Mouse (Mus musculus): ENCODE data around the gene Tnc. TPM values are rescaled to one million over a fixed set of nuclear protein-coding genes. Genes with fewer than 3 reads are reported as not detected.

Gene Tnc
- polyA plus RNA-seq, 1 experiment from 2014 or later = 38.7 TPM

GRCm38 (mm10) chr4:64020930-64021589 is 25.8 kb downstream of the Tnc start:
- WGBS = 73% methylated on average over 10 of the region's 10 CpGs
- ATAC-seq = peak; percentile 69
- no peak overlapping the region for H3K4me3 ChIP-seq (ENCODE audit: low read depth, low read length)
- no peaks in the 10 kb centered on the region for H3K9me3 ChIP-seq (ENCODE audit: low read length)
- TF ChIP-seq EP300 (IDR thresholded peaks at IDR 0.05) (peak; percentile 27; the same call in 1 of the 2 replicates), CTCF (IDR thresholded peaks at IDR 0.05) (no peak)
- no peak overlapping the region for H3K27ac ChIP-seq (ENCODE audit: low read length)
- H3K27me3 ChIP-seq (replicated peaks; ENCODE audit: insufficient read depth, low read length) = no peaks in the 10 kb centered on the region
- H3K4me1 ChIP-seq (ENCODE audit: insufficient read depth, low read depth, low read length) = no peaks in the 10 kb centered on the region
- H3K36me3 ChIP-seq (ENCODE audit: insufficient read depth, low read length) = no peaks in the 10 kb centered on the region
- no peak overlapping the region for H3K9ac ChIP-seq (replicated peaks; ENCODE audit: low read depth)
- peak; percentile 62 for DNase-seq (ENCODE audit: low spot score)
- H3K4me2 ChIP-seq (replicated peaks; ENCODE audit: low read depth, low read length) = no peak overlapping the region

GRCm38 (mm10) chr4:64020151-64020550 is 26.7 kb downstream of the Tnc start:
- TF ChIP-seq CTCF (IDR thresholded peaks at IDR 0.05) (no peak), EP300 (IDR thresholded peaks at IDR 0.05) (no peak)
- DNase-seq (ENCODE audit: low spot score) (no peak), ATAC-seq (no peak)
- no peaks in the 10 kb centered on the region for H3K36me3 ChIP-seq (ENCODE audit: insufficient read depth, low read length)
- H3K27me3 ChIP-seq (replicated peaks; ENCODE audit: insufficient read depth, low read length) = no peaks in the 10 kb centered on the region
- no peaks in the 10 kb centered on the region for H3K4me1 ChIP-seq (ENCODE audit: insufficient read depth, low read depth, low read length)
- H3K4me3 ChIP-seq (ENCODE audit: low read depth, low read length) = no peak overlapping the region
- no peak overlapping the region for H3K4me2 ChIP-seq (replicated peaks; ENCODE audit: low read depth, low read length)
- no peaks in the 10 kb centered on the region for H3K9me3 ChIP-seq (ENCODE audit: low read length)
- WGBS = 87% methylated on average over 8 of the region's 8 CpGs
- H3K27ac ChIP-seq (ENCODE audit: low read length) = no peak overlapping the region
- no peak overlapping the region for H3K9ac ChIP-seq (replicated peaks; ENCODE audit: low read depth)

GRCm38 (mm10) chr4:64011308-64011707 is 35.5 kb downstream of the Tnc start:
- H3K27me3 ChIP-seq (replicated peaks; ENCODE audit: insufficient read depth, low read length) = no peaks in the 10 kb centered on the region
- WGBS = 27% methylated on average over 2 of the region's 2 CpGs
- no peak for DNase-seq (ENCODE audit: low spot score)
- H3K4me1 ChIP-seq (ENCODE audit: insufficient read depth, low read depth, low read length) = no peaks in the 10 kb centered on the region
- no peak for TF ChIP-seq CTCF (IDR thresholded peaks at IDR 0.05)
- TF ChIP-seq EP300 (IDR thresholded peaks at IDR 0.05) = no peak
- H3K9ac ChIP-seq (replicated peaks; ENCODE audit: low read depth) = no peak overlapping the region
- no peaks in the 10 kb centered on the region for H3K9me3 ChIP-seq (ENCODE audit: low read length)
- no peak overlapping the region for H3K4me3 ChIP-seq (ENCODE audit: low read depth, low read length)
- H3K36me3 ChIP-seq (ENCODE audit: insufficient read depth, low read length) = no peaks in the 10 kb centered on the region
- H3K27ac ChIP-seq (ENCODE audit: low read length) = no peak overlapping the region
- H3K4me2 ChIP-seq (replicated peaks; ENCODE audit: low read depth, low read length) = no peak overlapping the region
- no peak for ATAC-seq

GRCm38 (mm10) chr4:64009936-64010335 is 36.9 kb downstream of the Tnc start:
- Histone ChIP-seq H3K4me3 (ENCODE audit: low read depth, low read length) (no peak overlapping the region), H3K36me3 (ENCODE audit: insufficient read depth, low read length) (no peaks in the 10 kb centered on the region), H3K4me1 (ENCODE audit: insufficient read depth, low read depth, low read length) (no peaks in the 10 kb centered on the region), H3K9me3 (ENCODE audit: low read length) (no peaks in the 10 kb centered on the region), H3K27me3 (replicated peaks; ENCODE audit: insufficient read depth, low read length) (no peaks in the 10 kb centered on the region), H3K9ac (replicated peaks; ENCODE audit: low read depth) (no peak overlapping the region), H3K4me2 (replicated peaks; ENCODE audit: low read depth, low read length) (no peak overlapping the region), H3K27ac (ENCODE audit: low read length) (no peak overlapping the region)
- ATAC-seq (no peak), DNase-seq (ENCODE audit: low spot score) (no peak)
- TF ChIP-seq EP300 (IDR thresholded peaks at IDR 0.05) = no peak
- TF ChIP-seq CTCF (IDR thresholded peaks at IDR 0.05) = no peak
- WGBS = 90% methylated on average over 1 of the region's 1 CpGs

- Histone ChIP-seq H3K4me1 (ENCODE audit: insufficient read depth, low read depth, low read length) (no peaks in the 10 kb centered on the region), H3K9me3 (ENCODE audit: low read length) (no peaks in the 10 kb centered on the region), H3K27me3 (replicated peaks; ENCODE audit: insufficient read depth, low read length) (no peaks in the 10 kb centered on the region), H3K27ac (ENCODE audit: low read length) (no peak overlapping the region), H3K4me3 (ENCODE audit: low read depth, low read length) (no peak overlapping the region), H3K36me3 (ENCODE audit: insufficient read depth, low read length) (no peaks in the 10 kb centered on the region), H3K9ac (replicated peaks; ENCODE audit: low read depth) (no peak overlapping the region), H3K4me2 (replicated peaks; ENCODE audit: low read depth, low read length) (no peak overlapping the region)
- no peak for ATAC-seq
- TF ChIP-seq EP300 (IDR thresholded peaks at IDR 0.05) (no peak), CTCF (IDR thresholded peaks at IDR 0.05) (no peak)
- 87% methylated on average over 4 of the region's 4 CpGs for WGBS
- no peak for DNase-seq (ENCODE audit: low spot score)
These were observed 41.6 kb downstream of the Tnc start for GRCm38 (mm10) chr4:64005198-64005597.

- Histone ChIP-seq H3K27me3 (replicated peaks; ENCODE audit: insufficient read depth, low read length) (no peaks in the 10 kb centered on the region), H3K4me2 (replicated peaks; ENCODE audit: low read depth, low read length) (no peak overlapping the region), H3K9me3 (ENCODE audit: low read length) (no peaks in the 10 kb centered on the region), H3K36me3 (ENCODE audit: insufficient read depth, low read length) (no peaks in the 10 kb centered on the region), H3K4me1 (ENCODE audit: insufficient read depth, low read depth, low read length) (no peaks in the 10 kb centered on the region), H3K27ac (ENCODE audit: low read length) (no peak overlapping the region), H3K4me3 (ENCODE audit: low read depth, low read length) (no peak overlapping the region), H3K9ac (replicated peaks; ENCODE audit: low read depth) (no peak overlapping the region)
- ATAC-seq = peak; percentile 74
- TF ChIP-seq CTCF (IDR thresholded peaks at IDR 0.05) (no peak), EP300 (IDR thresholded peaks at IDR 0.05) (peak; percentile 27; the same call in 1 of the 2 replicates)
- WGBS = 23% methylated on average over 3 of the region's 3 CpGs
- peak; percentile 75 for DNase-seq (ENCODE audit: low spot score)
These were observed 43.1 kb downstream of the Tnc start for GRCm38 (mm10) chr4:64003677-64004076.

All from lung, postnatal 0 days (tissue).